Mouse (Mus musculus) cortical plate, adult 2 months (tissue): ENCODE measurements around the gene Slc1a1.

Experiments used
- CTCF ChIP-seq: fragments of 200-500 bp; IDR thresholded peaks from 2 replicates; pipeline ENCODE4 v1.5.1; 2011; ENCODE audit warnings: mild to moderate bottlenecking, control low read depth, low read length; ENCODE audit not compliant: insufficient read depth; ENCODE audit errors: extremely low read depth
- POLR2A ChIP-seq: fragments of 200-500 bp; IDR thresholded peaks from 2 replicates; pipeline ENCODE4 v1.6.1; 2011; ENCODE audit warnings: mild to moderate bottlenecking, low read length, control low read depth; ENCODE audit not compliant: insufficient read depth; ENCODE audit errors: extremely low read depth

DNA sequence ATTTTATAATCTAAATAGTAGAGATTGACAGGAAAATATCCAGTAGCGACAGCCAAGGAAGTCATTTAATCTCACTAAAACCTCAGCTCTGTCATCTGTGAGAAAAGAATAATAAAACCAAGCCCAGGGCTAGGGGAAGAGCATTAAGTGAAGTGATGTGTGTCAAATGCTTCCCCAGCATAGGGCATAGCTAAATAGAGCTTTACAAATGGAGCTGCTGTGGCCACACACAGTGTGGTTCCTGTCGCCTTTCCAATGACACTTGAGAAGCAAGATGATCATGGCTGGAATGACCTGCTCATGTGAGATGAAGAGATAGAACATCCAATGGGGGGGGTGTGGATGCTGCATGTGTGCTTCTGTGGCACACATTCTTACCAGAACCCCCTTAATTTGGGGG lies 67.3 kb downstream of the Slc1a1 start:
- no peak for TF ChIP-seq CTCF
- no peak for TF ChIP-seq POLR2A
